Mouse (Mus musculus) lung, postnatal 0 days (tissue): ENCODE measurements at regions not wholly inside any gene's neighbourhood (a gene's known extent, or its start where the extent isn't known, plus 50 kb on each side); places are given as distances from the start of the nearest gene placed in this dataset.

Experiments used
- CTCF ChIP-seq: IDR thresholded peaks from 2 replicates; pipeline ENCODE4 v1.5.1; 2016; ENCODE audit warnings: antibody characterized with exemption, mild to moderate bottlenecking
- EP300 ChIP-seq: IDR thresholded peaks from 2 replicates; pipeline ENCODE4 v1.6.1; 2016; ENCODE audit warnings: antibody characterized with exemption, mild to moderate bottlenecking, control low read depth

- TF ChIP-seq CTCF (no peak), EP300 (no peak)
Observed at GRCm38 (mm10) chr10:38566361-38566760, 255.2 kb downstream of the Rfpl4b start.
